In the genomic region with DNA sequence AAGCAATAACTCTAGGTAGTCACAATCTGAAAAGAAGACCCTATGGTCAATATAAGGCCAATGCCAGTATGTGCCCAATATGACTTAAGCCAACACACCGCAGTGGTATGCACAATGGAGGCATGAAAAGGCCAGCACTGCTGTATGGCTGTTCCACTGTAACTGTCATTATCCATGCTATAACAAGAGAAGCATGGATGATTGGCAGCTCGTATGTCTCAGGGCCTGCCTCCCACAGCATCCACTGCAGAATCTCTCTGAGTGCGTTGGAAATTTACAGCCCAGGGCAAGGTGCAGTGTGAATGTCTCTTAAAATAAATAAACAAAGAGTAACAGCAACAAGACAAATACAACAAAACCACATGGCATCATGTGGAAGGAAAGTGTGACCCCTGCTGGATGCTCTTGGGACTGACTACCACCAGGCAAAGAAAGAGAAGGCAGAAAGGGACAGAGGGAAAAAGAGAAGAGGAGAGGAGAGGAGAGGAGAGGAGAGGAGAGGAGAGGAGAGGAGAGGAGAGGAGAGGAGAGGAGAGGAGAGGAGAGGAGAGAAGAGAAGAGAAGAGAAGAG, we compare ENCODE assay signal across 9 mouse cellular contexts. TPM values are rescaled to one million over a fixed set of nuclear protein-coding genes. Genes with fewer than 3 reads are reported as not detected.
DNase-seq lines count a peak whose midpoint lies in the region; ATAC-seq and TF ChIP-seq lines count a peak whose summit lies in the region.
"Had no signal": no experiment of that assay in that cellular context is flagged by ENCODE, and none has a peak within 500 bp of the region (broad histone marks: within the 10 kb centered on the region; RNA-seq: fewer than 3 reads in every experiment).

No protein-coding gene starts in this region.

- 36% methylated on average over 3 of the region's 3 CpGs for WGBS in bone marrow, adult 2 months
- WGBS in embryonic facial prominence, embryonic 12.5 days, result 35% methylated on average over 3 of the region's 3 CpGs

- no peak for TF ChIP-seq POLR2A in bone marrow, adult 2 months (IDR thresholded peaks at IDR 0.05; ENCODE audit: borderline replicate concordance, control insufficient read depth, low read depth, low read length)

- H3K9me3 ChIP-seq in embryonic facial prominence, embryonic 12.5 days, result no peaks in the 10 kb centered on the region
- H3K9me3 ChIP-seq: megakaryocyte, embryonic 14.5 days had no signal

- no peak for ATAC-seq in embryonic facial prominence, embryonic 12.5 days (ENCODE audit: insufficient number of reproducible peaks, insufficient read depth, low FRiP score, low TSS enrichment)
- no peak for ATAC-seq in monocyte, adult 5-6 weeks (replicated peaks; ENCODE audit: insufficient number of reproducible peaks, low FRiP score, low TSS enrichment, poor library complexity, severe bottlenecking)

- H3K36me3 ChIP-seq in embryonic facial prominence, embryonic 12.5 days, result no peaks in the 10 kb centered on the region

- H3K4me2 ChIP-seq in embryonic facial prominence, embryonic 12.5 days (replicated peaks), result peak overlapping the region; percentile 35

- H3K4me3 ChIP-seq in bone marrow, adult 2 months (replicated peaks; ENCODE audit: control insufficient read depth, low read depth, low read length), result no peak overlapping the region
- H3K4me3 ChIP-seq in embryonic facial prominence, embryonic 12.5 days, result no peak overlapping the region
- H3K4me3 ChIP-seq: megakaryocyte, embryonic 14.5 days had no signal

- no peak overlapping the region for H3K9ac ChIP-seq in embryonic facial prominence, embryonic 12.5 days

- peak; percentile 15 for DNase-seq in ovary, postnatal 10 days (ENCODE audit: low spot score)
- no peak for DNase-seq in ovary, adult 18-20 months (ENCODE audit: low spot score)
- peak; percentile 46 for DNase-seq in induced T-regulatory cell, adult 2 months (ENCODE audit: low read depth)
- DNase-seq in lung, postnatal 10 days, result peak; percentile 57
- DNase-seq in right cerebral cortex, adult 18-20 months, result peak; percentile 53

- 0 out of 2 replicates have a peak, but pooled peaks have one; percentile 24 for TF ChIP-seq CTCF in bone marrow, adult 2 months (IDR thresholded peaks at IDR 0.05; ENCODE audit: control insufficient read depth, insufficient read depth, low read length)

- no peaks in the 10 kb centered on the region for H3K4me1 ChIP-seq in bone marrow, adult 2 months (ENCODE audit: control insufficient read depth, insufficient read depth, low read length)
- H3K4me1 ChIP-seq in embryonic facial prominence, embryonic 12.5 days, result peaks cover 6% of the 10 kb centered on the region; the same call in 1 of the 2 replicates
- H3K4me1 ChIP-seq: megakaryocyte, embryonic 14.5 days had no signal

- no peak overlapping the region for H3K27ac ChIP-seq in bone marrow, adult 2 months (ENCODE audit: control insufficient read depth, insufficient read depth, low read depth, low read length, poor library complexity)
- H3K27ac ChIP-seq in embryonic facial prominence, embryonic 12.5 days, result no peak overlapping the region

- peaks cover 9% of the 10 kb centered on the region for H3K27me3 ChIP-seq in embryonic facial prominence, embryonic 12.5 days

RNA-seq across cellular contexts. Expression of gene Foxi2, which starts 54.7 kb away (rescaled TPM):
- polyA plus RNA-seq in bone marrow, adult 2 months (2011; ENCODE audit: insufficient read depth, insufficient read length, low replicate concordance, missing spikeins), result not detected in 2 replicates
- polyA plus RNA-seq in embryonic facial prominence, embryonic 12.5 days (2016; fragmentation: Nextera tagmentation; extraction: Ambion mirVana), result 0.41 and 0.54 TPM in 2 replicates
- not detected in 3 replicates for total RNA-seq in monocyte, adult 5-6 weeks (2017)
